Mouse (Mus musculus) heart, postnatal 0 days (tissue): ENCODE results near the gene Camk1g.

Source experiments
- CTCF ChIP-seq: IDR thresholded peaks from 2 replicates; pipeline ENCODE4 v1.5.1; 2016; ENCODE audit warnings: antibody characterized with exemption, control low read depth, low read depth
- EP300 ChIP-seq: IDR thresholded peaks from 2 replicates; pipeline ENCODE4 v1.6.1; 2016; ENCODE audit warnings: antibody characterized with exemption, low read depth

DNA sequence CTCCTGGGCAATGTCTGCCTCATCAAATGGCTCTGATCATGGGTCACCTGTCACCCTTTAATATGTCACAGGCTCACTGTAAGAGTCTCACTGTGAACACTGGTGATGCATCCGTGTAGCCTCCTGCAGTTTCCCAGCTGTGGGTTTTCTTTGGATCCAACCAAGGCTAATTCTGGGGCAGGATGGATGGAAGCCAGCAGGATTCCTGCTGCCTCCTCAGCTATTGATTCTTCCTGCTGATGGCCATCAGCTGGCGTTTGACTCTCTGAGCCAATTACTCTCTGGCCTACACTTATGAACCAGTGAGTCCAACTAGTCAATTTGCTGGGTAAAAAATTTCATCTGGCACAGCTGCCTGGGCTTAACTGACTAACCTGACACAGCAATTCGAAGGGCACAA, 10.9 kb downstream of the Camk1g start:
- TF ChIP-seq EP300, result no peak
- no peak for TF ChIP-seq CTCF
